Mouse (Mus musculus) mesoderm, embryonic 11.5 days (tissue): ENCODE measurements around the gene Selenow.

ENCODE experiments used
- DNase-seq: peaks from one replicate; pipeline ENCODE4 v3.0.0-alpha.2; 2012; ENCODE audit warnings: low read depth, low spot score

The Selenow gene

GRCm38 (mm10) chr7:15905861-15906260, 16.3 kb downstream of the Selenow start:
- DNase-seq = no peak

GRCm38 (mm10) chr7:15901366-15902048, 20.7 kb downstream of the Selenow start:
- no peak for DNase-seq

- DNase-seq = no peak
Measured at GRCm38 (mm10) chr7:15894251-15894650, 28.0 kb downstream of the Selenow start.

GRCm38 (mm10) chr7:15884127-15884526, 38.1 kb downstream of the Selenow start:
- no peak for DNase-seq

GRCm38 (mm10) chr7:15882317-15882716, 39.9 kb downstream of the Selenow start, which contains the start of gene Crxos:
Gene Crxos (plus strand): TSS chr7:15882617.
- no peak for DNase-seq

- no peak for DNase-seq
Measured at GRCm38 (mm10) chr7:15881831-15882230, 40.4 kb downstream of the Selenow start.

- no peak for DNase-seq
Measured at GRCm38 (mm10) chr7:15881388-15881787, 40.8 kb downstream of the Selenow start.

GRCm38 (mm10) chr7:15879756-15880155, 42.4 kb downstream of the Selenow start, which contains the start of gene Crx:
Gene Crx (minus strand): TSS chr7:15879968.
- no peak for DNase-seq
